21 mouse cellular contexts compared by ENCODE assay signal in the genomic region with DNA sequence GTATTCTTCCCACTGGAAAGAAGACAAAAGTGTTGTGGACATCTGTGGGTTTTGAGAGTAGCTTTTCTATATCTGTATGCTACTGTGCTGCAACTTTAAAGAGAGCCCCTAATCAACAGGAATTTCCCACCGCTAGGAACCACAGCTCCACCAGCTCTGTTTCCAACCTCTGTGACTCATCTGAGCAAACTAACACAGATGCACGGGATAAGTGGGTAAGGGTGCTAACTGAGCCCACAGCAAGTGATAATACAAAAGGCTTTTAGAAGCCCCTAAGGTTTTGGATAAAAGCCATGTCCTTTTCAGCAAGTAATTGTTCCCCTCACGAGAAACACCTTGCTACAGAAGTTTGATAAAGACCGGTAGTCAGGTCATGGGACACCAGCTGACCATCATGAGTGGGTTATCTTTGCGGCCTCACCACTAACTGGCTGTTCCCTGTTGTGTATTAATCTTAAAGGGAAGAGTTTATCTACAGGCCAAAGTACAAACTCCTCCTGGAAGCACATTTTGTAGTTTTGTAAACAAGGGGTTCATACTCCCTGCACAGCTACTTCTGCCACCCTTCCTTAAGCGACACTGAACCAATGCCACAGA. TPM values are rescaled to one million over a fixed set of nuclear protein-coding genes. Genes with fewer than 3 reads are reported as not detected.
DNase-seq lines count a peak whose midpoint lies in the region; ATAC-seq and TF ChIP-seq lines count a peak whose summit lies in the region.
"Had no signal": no experiment of that assay in that cellular context is flagged by ENCODE, and none has a peak within 500 bp of the region (broad histone marks: within the 10 kb centered on the region; RNA-seq: fewer than 3 reads in every experiment).

No protein-coding gene starts in this region.

- 29% methylated on average over 6 of the region's 6 CpGs for WGBS in heart, embryonic 13.5 days
- WGBS in intestine, postnatal 0 days, result 39% methylated on average over 6 of the region's 6 CpGs
- 85% methylated on average over 6 of the region's 6 CpGs for WGBS in midbrain, postnatal 0 days

- H3K4me3 ChIP-seq in heart, embryonic 13.5 days, result no peak overlapping the region
- H3K4me3 ChIP-seq in intestine, postnatal 0 days (ENCODE audit: low read depth, low read length), result no peak overlapping the region
- no peak overlapping the region for H3K4me3 ChIP-seq in midbrain, postnatal 0 days (ENCODE audit: low read depth, low read length)
- H3K4me3 ChIP-seq: embryonic facial prominence, embryonic 15.5 days; hindbrain, embryonic 13.5 days; limb, embryonic 15.5 days; midbrain, embryonic 10.5 days; stomach, embryonic 15.5 days had no signal

- peak overlapping the region; percentile 55 for H3K27ac ChIP-seq in heart, embryonic 13.5 days (replicated peaks)
- H3K27ac ChIP-seq in intestine, postnatal 0 days (ENCODE audit: low read depth, low read length), result peak overlapping the region; percentile 37
- no peak overlapping the region for H3K27ac ChIP-seq in midbrain, postnatal 0 days (ENCODE audit: low read depth, low read length)
- H3K27ac ChIP-seq: embryonic facial prominence, embryonic 15.5 days; hindbrain, embryonic 13.5 days; limb, embryonic 15.5 days; midbrain, embryonic 10.5 days; stomach, embryonic 15.5 days had no signal

- DNase-seq in kidney, adult 11 months, result peak; percentile 52
- DNase-seq in kidney, postnatal 4 days, result no peak
- DNase-seq in 416B (ENCODE audit: low read depth), result peak; percentile 8
- no peak for DNase-seq in cerebellum, adult 9-10 months
- DNase-seq in midbrain, postnatal 0 days (ENCODE audit: low spot score), result no peak
- DNase-seq: adrenal gland, adult 8-10 months; cerebellum, adult 2 months; gastrocnemius, postnatal 25 days had no signal

- H3K27me3 ChIP-seq in heart, embryonic 13.5 days (replicated peaks), result no peaks in the 10 kb centered on the region
- no peaks in the 10 kb centered on the region for H3K27me3 ChIP-seq in intestine, postnatal 0 days (replicated peaks; ENCODE audit: control insufficient read depth, insufficient read depth, low read length)
- no peaks in the 10 kb centered on the region for H3K27me3 ChIP-seq in midbrain, postnatal 0 days (ENCODE audit: insufficient read depth, low read length)
- H3K27me3 ChIP-seq: embryonic facial prominence, embryonic 15.5 days; hindbrain, embryonic 13.5 days; limb, embryonic 15.5 days; stomach, embryonic 15.5 days had no signal

- peaks cover 49% of the 10 kb centered on the region for H3K4me1 ChIP-seq in heart, embryonic 13.5 days
- no peaks in the 10 kb centered on the region for H3K4me1 ChIP-seq in intestine, postnatal 0 days (replicated peaks; ENCODE audit: control insufficient read depth, insufficient read depth, low read length)
- H3K4me1 ChIP-seq in midbrain, postnatal 0 days (ENCODE audit: insufficient read depth, low read length), result no peaks in the 10 kb centered on the region
- H3K4me1 ChIP-seq: midbrain, embryonic 10.5 days; stomach, embryonic 15.5 days had no signal

- H3K9ac ChIP-seq in heart, embryonic 13.5 days, result no peak overlapping the region; the same call in 1 of the 2 replicates
- H3K9ac ChIP-seq in intestine, postnatal 0 days (ENCODE audit: low read depth, low read length), result no peak overlapping the region
- no peak overlapping the region for H3K9ac ChIP-seq in midbrain, postnatal 0 days (replicated peaks; ENCODE audit: low read length, poor library complexity, severe bottlenecking)
- H3K9ac ChIP-seq: embryonic facial prominence, embryonic 15.5 days; hindbrain, embryonic 13.5 days; limb, embryonic 15.5 days; stomach, embryonic 15.5 days had no signal

- TF ChIP-seq CTCF in intestine, postnatal 0 days (IDR thresholded peaks at IDR 0.05; ENCODE audit: low read depth), result no peak
- no peak for TF ChIP-seq CTCF in midbrain, postnatal 0 days (IDR thresholded peaks at IDR 0.05)

- H3K36me3 ChIP-seq in heart, embryonic 13.5 days, result no peaks in the 10 kb centered on the region
- no peaks in the 10 kb centered on the region for H3K36me3 ChIP-seq in intestine, postnatal 0 days (ENCODE audit: control insufficient read depth, insufficient read depth)
- no peaks in the 10 kb centered on the region for H3K36me3 ChIP-seq in midbrain, postnatal 0 days (ENCODE audit: insufficient read depth, low read length)
- H3K36me3 ChIP-seq: embryonic facial prominence, embryonic 15.5 days; hindbrain, embryonic 13.5 days; limb, embryonic 15.5 days; midbrain, embryonic 10.5 days; stomach, embryonic 15.5 days had no signal

- ATAC-seq in heart, embryonic 13.5 days (ENCODE audit: extremely low read depth, insufficient number of reproducible peaks, low FRiP score, low TSS enrichment), result no peak
- peak; percentile 87 for ATAC-seq in intestine, postnatal 0 days
- no peak for ATAC-seq in midbrain, postnatal 0 days (ENCODE audit: low FRiP score)

- no peaks in the 10 kb centered on the region for H3K9me3 ChIP-seq in heart, embryonic 13.5 days
- no peaks in the 10 kb centered on the region for H3K9me3 ChIP-seq in intestine, postnatal 0 days (ENCODE audit: control insufficient read depth)
- H3K9me3 ChIP-seq in midbrain, postnatal 0 days (ENCODE audit: low read length), result no peaks in the 10 kb centered on the region
- H3K9me3 ChIP-seq: embryonic facial prominence, embryonic 15.5 days; hindbrain, embryonic 13.5 days; limb, embryonic 15.5 days; midbrain, embryonic 10.5 days; stomach, embryonic 15.5 days had no signal

- H3K4me2 ChIP-seq in heart, embryonic 13.5 days, result no peak overlapping the region
- H3K4me2 ChIP-seq in intestine, postnatal 0 days (replicated peaks; ENCODE audit: low read depth), result no peak overlapping the region
- no peak overlapping the region for H3K4me2 ChIP-seq in midbrain, postnatal 0 days (ENCODE audit: low read depth, low read length, poor library complexity, severe bottlenecking)
- H3K4me2 ChIP-seq: embryonic facial prominence, embryonic 15.5 days; hindbrain, embryonic 13.5 days; limb, embryonic 15.5 days; stomach, embryonic 15.5 days had no signal

RNA-seq across cellular contexts. Expression of gene Gm47985, which starts 29.2 kb away (rescaled TPM):
- polyA plus RNA-seq in heart, embryonic 13.5 days (2015; fragmentation: Nextera tagmentation; extraction: Ambion mirVana), result 0.69 and 2.6 TPM in 2 replicates
- polyA plus RNA-seq in intestine, postnatal 0 days (2015; fragmentation: Nextera tagmentation; extraction: Ambion mirVana), result 0.08 TPM in 1 of 2 replicates, not detected in the other
- total RNA-seq in midbrain, postnatal 0 days (2014; rRNA removed), result not detected in 2 replicates
- not detected in 2 replicates for polyA plus RNA-seq in midbrain, postnatal 0 days (2015; fragmentation: Nextera tagmentation; extraction: Ambion mirVana)
- total RNA-seq: adrenal gland, adult 8-10 months; ES-E14; gastrocnemius, postnatal 25 days; layer of hippocampus, postnatal 10 days; left cerebral cortex, postnatal 10 days had no signal
- polyA plus RNA-seq: cerebellum, adult 2 months; embryonic facial prominence, embryonic 15.5 days; limb, embryonic 15.5 days; neural tube, embryonic 14.5 days had no signal

RNA-seq across cellular contexts. Expression of gene Gm8947, which starts 39.0 kb away (rescaled TPM):
- 0.17 and 0.37 TPM in 2 replicates for polyA plus RNA-seq in heart, embryonic 13.5 days (2015; fragmentation: Nextera tagmentation; extraction: Ambion mirVana)
- polyA plus RNA-seq in intestine, postnatal 0 days (2015; fragmentation: Nextera tagmentation; extraction: Ambion mirVana), result not detected in 2 replicates
- total RNA-seq in midbrain, postnatal 0 days (2014; rRNA removed), result not detected in 2 replicates
- not detected in 2 replicates for polyA plus RNA-seq in midbrain, postnatal 0 days (2015; fragmentation: Nextera tagmentation; extraction: Ambion mirVana)
- total RNA-seq: adrenal gland, adult 8-10 months; layer of hippocampus, postnatal 10 days; left cerebral cortex, postnatal 10 days had no signal
- polyA plus RNA-seq: cerebellum, adult 2 months; hindbrain, embryonic 13.5 days; limb, embryonic 15.5 days; neural tube, embryonic 14.5 days had no signal

RNA-seq across cellular contexts. Expression of gene Gm47995, which starts 45.1 kb away (rescaled TPM):
- polyA plus RNA-seq in heart, embryonic 13.5 days (2015; fragmentation: Nextera tagmentation; extraction: Ambion mirVana), result not detected in 2 replicates
- polyA plus RNA-seq in intestine, postnatal 0 days (2015; fragmentation: Nextera tagmentation; extraction: Ambion mirVana), result not detected in 2 replicates
- total RNA-seq in midbrain, postnatal 0 days (2014; rRNA removed), result not detected in 2 replicates
- polyA plus RNA-seq in midbrain, postnatal 0 days (2015; fragmentation: Nextera tagmentation; extraction: Ambion mirVana), result not detected in 2 replicates
- total RNA-seq: adrenal gland, adult 8-10 months; gastrocnemius, postnatal 25 days; layer of hippocampus, postnatal 10 days; left cerebral cortex, postnatal 10 days had no signal
- polyA plus RNA-seq: cerebellum, adult 2 months; embryonic facial prominence, embryonic 15.5 days; forebrain, embryonic 11.5 days; hindbrain, embryonic 13.5 days; midbrain, embryonic 10.5 days; neural tube, embryonic 14.5 days had no signal

RNA-seq across cellular contexts. Expression of gene 3110040M04Rik, which starts 50.8 kb away (rescaled TPM):
- polyA plus RNA-seq in heart, embryonic 13.5 days (2015; fragmentation: Nextera tagmentation; extraction: Ambion mirVana), result 0.18 TPM in 1 of 2 replicates, not detected in the other
- polyA plus RNA-seq in intestine, postnatal 0 days (2015; fragmentation: Nextera tagmentation; extraction: Ambion mirVana), result not detected in 2 replicates
- not detected in 2 replicates for total RNA-seq in midbrain, postnatal 0 days (2014; rRNA removed)
- polyA plus RNA-seq in midbrain, postnatal 0 days (2015; fragmentation: Nextera tagmentation; extraction: Ambion mirVana), result not detected in 2 replicates
- total RNA-seq: adrenal gland, adult 8-10 months; gastrocnemius, postnatal 25 days; layer of hippocampus, postnatal 10 days; left cerebral cortex, postnatal 10 days had no signal
- polyA plus RNA-seq: C2C12; cerebellum, adult 2 months; embryonic facial prominence, embryonic 15.5 days; forebrain, embryonic 11.5 days; hindbrain, embryonic 13.5 days; limb, embryonic 15.5 days; midbrain, embryonic 10.5 days; neural tube, embryonic 14.5 days had no signal

RNA-seq across cellular contexts. Expression of gene Gm47996, which starts 56.8 kb away (rescaled TPM):
- polyA plus RNA-seq in heart, embryonic 13.5 days (2015; fragmentation: Nextera tagmentation; extraction: Ambion mirVana), result not detected in 2 replicates
- polyA plus RNA-seq in intestine, postnatal 0 days (2015; fragmentation: Nextera tagmentation; extraction: Ambion mirVana), result not detected in 2 replicates
- total RNA-seq in midbrain, postnatal 0 days (2014; rRNA removed), result not detected in 2 replicates
- polyA plus RNA-seq in midbrain, postnatal 0 days (2015; fragmentation: Nextera tagmentation; extraction: Ambion mirVana), result not detected in 2 replicates
- total RNA-seq: adrenal gland, adult 8-10 months; layer of hippocampus, postnatal 10 days; left cerebral cortex, postnatal 10 days had no signal
- polyA plus RNA-seq: C2C12; cerebellum, adult 2 months; embryonic facial prominence, embryonic 15.5 days; forebrain, embryonic 11.5 days; hindbrain, embryonic 13.5 days; neural tube, embryonic 14.5 days; stomach, embryonic 15.5 days had no signal

Comparison
In these comparisons a context has a peak if more than half of its experiments do, and no peak if none do; other contexts are left out.
1. DNase-seq: peak in kidney, adult 11 months (single experiment) and 416B (single experiment); none in kidney, postnatal 4 days (0 of 2), cerebellum, adult 9-10 months (single experiment) and midbrain, postnatal 0 days (single experiment).